Mouse (Mus musculus): ENCODE measurements around the gene Ahr.
A peak's percentile ranks its signal among the peaks of the same experiment; 100 is the strongest.

Ahr gene

DNA sequence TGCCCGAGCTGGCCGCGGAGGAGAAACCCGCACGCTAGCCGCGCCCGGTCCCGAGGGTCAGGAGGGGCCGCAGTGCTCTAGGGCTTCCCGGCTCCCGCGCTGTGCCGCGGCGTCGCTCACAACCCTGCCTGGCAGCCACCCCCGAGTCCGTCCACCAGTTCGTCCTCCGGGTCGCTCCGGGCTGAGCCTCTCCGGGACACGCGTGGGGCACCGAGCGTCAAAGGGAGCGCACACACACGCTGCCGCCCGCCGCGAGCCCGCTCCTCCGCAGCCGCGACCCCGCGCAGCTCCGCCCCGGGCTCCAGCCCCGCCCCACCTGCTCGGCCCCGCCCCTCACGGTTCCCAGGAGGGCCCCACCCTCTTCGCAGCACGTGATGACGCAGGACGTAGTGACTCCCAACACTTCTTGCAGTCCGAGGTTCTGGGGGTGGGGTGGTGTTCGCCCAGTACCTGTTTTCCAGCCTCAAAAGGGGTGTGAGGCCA lies at the start of gene Ahr:
Ahr (minus strand) TSS at position 285 of the 483 bp plus-strand sequence.
- DNase-seq = peak; percentile 88

GRCm38 (mm10) chr12:35578826-35579225 lies 44.0 kb upstream of the Ahr start:
- DNase-seq = no peak

- no peak for DNase-seq
Observed at GRCm38 (mm10) chr12:35576107-35576506, 41.3 kb upstream of the Ahr start.

GRCm38 (mm10) chr12:35573713-35574112 lies 38.9 kb upstream of the Ahr start:
- DNase-seq = no peak

GRCm38 (mm10) chr12:35562826-35563225 lies 28.0 kb upstream of the Ahr start:
- DNase-seq = no peak

DNA sequence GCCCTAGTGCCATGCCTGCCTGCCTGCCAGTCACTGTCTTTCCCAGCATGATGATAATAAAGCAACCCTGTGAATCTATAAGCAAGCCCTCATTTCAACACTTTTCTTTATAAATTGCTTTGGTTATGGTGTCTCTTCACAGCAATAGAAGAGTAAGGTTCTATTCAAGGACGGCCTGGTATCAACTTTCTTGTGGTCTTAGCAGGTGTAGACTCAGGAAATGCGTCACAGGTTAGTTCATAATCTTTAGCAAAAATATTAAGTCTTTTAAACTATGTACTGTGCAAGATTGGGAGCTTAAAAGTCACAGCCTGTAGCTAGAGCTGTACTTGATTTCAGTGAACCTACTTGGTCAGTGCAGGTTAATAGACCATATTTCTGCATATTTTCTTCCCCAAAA lies 24.0 kb upstream of the Ahr start:
- no peak for DNase-seq

DNA sequence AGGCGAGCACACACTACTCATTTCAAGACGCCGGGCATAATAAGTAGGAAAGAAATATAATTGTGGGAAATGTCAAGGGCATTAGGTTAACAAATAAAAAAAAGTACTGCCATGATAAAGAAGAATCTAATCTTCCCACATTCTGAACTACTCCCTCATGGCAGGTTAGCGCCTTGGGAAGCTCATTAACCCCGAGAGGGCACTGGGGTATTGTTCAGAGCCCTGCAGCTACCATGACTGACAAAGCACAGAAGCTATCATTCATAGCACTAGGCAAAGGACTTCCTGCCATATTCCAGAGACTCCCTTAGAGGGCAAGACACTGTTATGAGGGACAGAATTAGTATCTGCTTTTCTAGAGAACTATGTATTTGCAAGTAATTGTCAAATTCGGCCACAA lies 21.1 kb upstream of the Ahr start:
- DNase-seq = no peak

DNA sequence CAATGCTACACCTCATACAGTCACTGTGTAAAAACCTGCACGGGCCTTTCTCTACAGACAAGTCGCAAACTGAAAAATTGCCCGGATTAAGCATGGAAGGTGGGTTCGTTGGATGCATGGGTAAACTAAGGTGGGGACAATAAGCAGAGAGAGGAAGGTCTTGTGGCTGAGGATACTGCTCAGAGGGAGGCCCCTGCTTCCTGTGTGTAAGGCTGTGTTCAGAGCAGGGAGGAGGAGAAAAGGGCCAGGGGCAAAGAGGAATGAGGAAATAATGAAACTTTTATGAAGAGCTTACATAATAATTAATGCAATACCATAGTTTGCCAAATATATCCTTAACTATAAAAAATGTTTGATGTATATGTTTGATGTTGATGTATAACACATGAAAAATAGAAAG lies 19.5 kb upstream of the Ahr start:
- DNase-seq = peak; percentile 5

- DNase-seq = no peak
Observed at GRCm38 (mm10) chr12:35553174-35553573, 18.3 kb upstream of the Ahr start.

- no peak for DNase-seq
Observed at GRCm38 (mm10) chr12:35550299-35550698, 15.5 kb upstream of the Ahr start.

DNA sequence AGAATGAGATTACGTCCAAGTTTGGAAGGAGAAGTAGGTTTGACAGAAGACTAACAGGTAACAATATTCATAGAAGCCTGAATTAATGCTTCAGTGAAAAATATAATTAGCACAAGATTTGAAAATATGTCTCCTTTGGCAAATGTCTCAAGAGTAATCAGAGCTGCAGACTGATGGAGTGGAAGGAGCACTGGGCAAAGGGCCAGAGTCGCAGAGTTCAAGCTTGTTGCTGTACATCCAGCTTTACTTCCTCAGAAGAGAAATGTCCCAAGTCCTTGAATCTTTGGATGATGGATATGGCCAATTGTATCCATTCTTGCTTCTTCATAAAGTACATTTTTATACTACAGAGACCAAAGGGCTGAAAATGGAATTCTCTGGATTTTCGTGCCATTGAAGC lies 8.0 kb upstream of the Ahr start:
- DNase-seq = no peak

- no peak for DNase-seq
Observed at GRCm38 (mm10) chr12:35538843-35539242, 4.0 kb upstream of the Ahr start.

DNA sequence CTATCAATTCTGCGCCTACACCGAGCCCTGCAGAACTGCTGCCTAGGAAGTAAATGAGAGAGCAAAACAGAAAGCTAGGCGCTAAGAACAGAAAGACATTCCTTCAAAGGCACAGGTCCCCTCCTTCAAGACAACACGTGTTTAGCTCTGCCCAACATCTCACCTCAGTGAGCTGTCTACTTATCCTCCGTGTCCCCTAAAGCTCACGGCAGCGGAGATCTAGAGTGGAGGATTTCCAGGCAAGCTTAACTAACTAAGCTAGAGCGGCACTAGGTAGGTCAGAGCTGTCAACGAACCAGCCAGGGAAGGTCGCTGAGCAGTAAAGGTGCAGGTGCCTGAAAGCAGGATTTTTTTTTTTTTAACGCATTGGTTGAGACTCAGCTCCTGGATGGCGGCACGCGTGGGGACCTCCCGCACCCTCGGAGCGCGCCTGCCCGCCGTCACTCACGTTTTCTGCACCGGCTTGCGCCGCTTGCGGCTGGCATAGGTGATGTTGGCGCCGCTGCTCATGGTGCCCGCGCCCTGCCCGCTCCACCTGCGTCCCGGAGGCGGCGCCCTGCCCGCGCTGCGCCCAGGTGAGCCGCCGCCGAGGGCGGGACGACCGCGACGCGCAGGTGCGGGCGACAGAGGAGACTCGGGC lies 604 bp downstream of the Ahr start:
- DNase-seq = peak; percentile 55

- no peak for DNase-seq
Observed at GRCm38 (mm10) chr12:35533748-35534113, 1.1 kb downstream of the Ahr start.

DNA sequence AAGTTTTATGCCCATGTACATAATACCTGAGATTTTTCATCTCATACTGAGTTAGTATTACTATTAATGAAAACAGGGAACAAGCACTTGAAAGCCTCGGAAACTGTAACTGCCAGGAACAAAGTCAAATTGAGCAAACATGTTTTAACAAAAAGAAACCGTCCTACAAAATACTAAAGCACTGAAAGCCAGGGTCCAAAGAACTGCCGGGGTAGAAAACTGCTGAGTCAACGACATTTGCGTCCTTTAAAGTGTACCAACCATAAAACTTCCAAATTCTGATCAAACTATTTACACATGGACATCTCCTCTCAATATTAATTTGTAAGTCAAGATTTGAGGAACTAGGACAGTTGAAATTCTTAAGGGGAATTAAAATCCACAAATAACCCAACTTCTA lies 1.7 kb downstream of the Ahr start:
- DNase-seq = no peak

- DNase-seq = peak; percentile 72
Observed at GRCm38 (mm10) chr12:35532151-35532550, 2.7 kb downstream of the Ahr start.

DNA sequence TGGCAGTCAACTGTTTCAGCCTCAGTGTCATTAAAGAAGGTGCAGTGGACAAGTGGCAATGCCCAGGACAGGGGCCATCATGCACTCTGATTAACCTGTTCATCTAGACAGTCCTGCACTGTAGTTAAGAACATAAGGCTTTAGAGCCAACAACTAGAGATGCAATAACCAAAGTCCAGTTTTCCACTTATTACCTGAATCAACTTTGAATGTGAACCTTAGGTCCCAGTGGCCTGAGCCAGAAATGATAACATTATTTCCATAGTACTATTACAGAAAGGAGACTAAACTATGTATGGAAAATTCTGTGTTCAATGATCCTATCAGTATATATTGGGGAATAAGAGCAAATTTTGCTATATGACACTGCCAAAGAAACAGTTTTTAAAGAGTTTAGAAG lies 4.3 kb downstream of the Ahr start:
- DNase-seq = no peak

DNA sequence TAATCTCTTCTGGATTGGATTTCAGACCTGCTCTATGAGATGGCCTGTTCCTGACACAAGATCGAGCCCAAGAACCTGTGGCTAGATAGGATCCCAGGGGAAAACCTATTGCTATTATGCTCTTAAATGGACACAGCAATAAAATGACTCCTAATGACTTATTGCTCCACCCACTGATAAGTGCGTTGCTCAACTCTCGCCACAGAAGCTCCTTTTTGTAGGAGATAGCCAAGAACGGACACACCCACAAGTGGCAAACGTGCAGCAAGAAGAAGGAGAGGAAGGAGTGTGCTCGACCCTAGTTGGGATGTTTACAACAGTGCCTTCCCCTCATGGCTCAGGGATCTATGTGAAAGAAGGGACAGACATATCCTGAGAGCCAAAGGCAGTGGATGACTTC lies 7.4 kb downstream of the Ahr start:
- no peak for DNase-seq

- DNase-seq = no peak
Observed at GRCm38 (mm10) chr12:35522585-35523103, 12.2 kb downstream of the Ahr start.

DNA sequence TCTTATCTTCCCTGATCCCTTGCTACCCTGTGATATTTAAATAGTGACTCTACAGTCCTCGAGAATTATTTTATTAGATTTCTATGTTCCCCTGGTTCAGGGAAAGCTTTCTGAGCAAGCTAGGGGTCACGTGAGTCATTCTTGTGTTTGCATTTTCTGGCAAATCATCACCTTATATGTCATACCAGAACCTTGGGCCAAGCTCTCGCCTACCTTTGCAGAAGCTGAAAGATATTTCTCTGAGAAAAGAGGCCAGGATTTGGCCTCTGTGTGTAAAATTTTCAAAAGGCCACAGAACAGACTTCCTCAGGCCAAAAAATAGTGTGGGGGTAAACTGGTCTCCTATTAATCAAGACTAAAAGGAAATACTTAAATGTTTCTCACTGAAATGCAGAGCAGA lies 19.2 kb downstream of the Ahr start:
- DNase-seq = no peak

- DNase-seq = no peak
Observed at GRCm38 (mm10) chr12:35514671-35515070, 20.2 kb downstream of the Ahr start.

GRCm38 (mm10) chr12:35510711-35511110 lies 24.1 kb downstream of the Ahr start:
- DNase-seq = peak; percentile 17

- no peak for DNase-seq
Observed at GRCm38 (mm10) chr12:35506383-35506782, 28.5 kb downstream of the Ahr start.

- no peak for DNase-seq
Observed at GRCm38 (mm10) chr12:35504081-35504480, 30.8 kb downstream of the Ahr start.

- no peak for DNase-seq
Observed at GRCm38 (mm10) chr12:35503586-35503985, 31.3 kb downstream of the Ahr start.

All from thymus, postnatal 25 days (tissue).